Mouse (Mus musculus): ENCODE measurements around the gene Chd1l. TPM values are rescaled to one million over a fixed set of nuclear protein-coding genes. Genes with fewer than 3 reads are reported as not detected.

The Chd1l gene
- total RNA-seq, 1 experiment from 2014 or later, result 65.0 TPM

- ATAC-seq (replicated peaks in 1 of 2; ENCODE audit: insufficient read depth in 1 of 2, low FRiP score in 2 of 2, low TSS enrichment in 1 of 2, low read depth in 1 of 2, poor library complexity in 2 of 2, severe bottlenecking in 2 of 2), result peak; percentile 94 to 97
These were observed 18.5 kb upstream of the Chd1l start, which contains the start of gene Fmo5 for GRCm38 (mm10) chr3:97628391-97629001. Fmo5 (plus strand) TSS chr3:97628804.

GRCm38 (mm10) chr3:97627893-97628292 is 17.9 kb upstream of the Chd1l start:
- peak in 1 of 2 experiments; percentile 23; a peak in 1 of 4 replicates for ATAC-seq (replicated peaks in 1 of 2; ENCODE audit: insufficient read depth in 1 of 2, low FRiP score in 2 of 2, low TSS enrichment in 1 of 2, low read depth in 1 of 2, poor library complexity in 2 of 2, severe bottlenecking in 2 of 2)

GRCm38 (mm10) chr3:97624611-97625010 is 14.6 kb upstream of the Chd1l start:
- ATAC-seq (replicated peaks in 1 of 2; ENCODE audit: insufficient read depth in 1 of 2, low FRiP score in 2 of 2, low TSS enrichment in 1 of 2, low read depth in 1 of 2, poor library complexity in 2 of 2, severe bottlenecking in 2 of 2), result no peak

GRCm38 (mm10) chr3:97620657-97621056 is 10.7 kb upstream of the Chd1l start:
- ATAC-seq (replicated peaks in 1 of 2; ENCODE audit: insufficient read depth in 1 of 2, low FRiP score in 2 of 2, low TSS enrichment in 1 of 2, low read depth in 1 of 2, poor library complexity in 2 of 2, severe bottlenecking in 2 of 2), result no peak

- ATAC-seq (replicated peaks in 1 of 2; ENCODE audit: insufficient read depth in 1 of 2, low FRiP score in 2 of 2, low TSS enrichment in 1 of 2, low read depth in 1 of 2, poor library complexity in 2 of 2, severe bottlenecking in 2 of 2), result no peak
These were observed 7.9 kb upstream of the Chd1l start for GRCm38 (mm10) chr3:97617899-97618298.

- no peak for ATAC-seq (replicated peaks in 1 of 2; ENCODE audit: insufficient read depth in 1 of 2, low FRiP score in 2 of 2, low TSS enrichment in 1 of 2, low read depth in 1 of 2, poor library complexity in 2 of 2, severe bottlenecking in 2 of 2)
These were observed 7.3 kb upstream of the Chd1l start for GRCm38 (mm10) chr3:97617091-97617825.

GRCm38 (mm10) chr3:97615933-97616332 is 5.9 kb upstream of the Chd1l start:
- ATAC-seq (replicated peaks in 1 of 2; ENCODE audit: insufficient read depth in 1 of 2, low FRiP score in 2 of 2, low TSS enrichment in 1 of 2, low read depth in 1 of 2, poor library complexity in 2 of 2, severe bottlenecking in 2 of 2), result no peak

- ATAC-seq (replicated peaks in 1 of 2; ENCODE audit: insufficient read depth in 1 of 2, low FRiP score in 2 of 2, low TSS enrichment in 1 of 2, low read depth in 1 of 2, poor library complexity in 2 of 2, severe bottlenecking in 2 of 2), result no peak
These were observed 5.2 kb upstream of the Chd1l start for GRCm38 (mm10) chr3:97615154-97615553.

GRCm38 (mm10) chr3:97611021-97611420 is 1.0 kb upstream of the Chd1l start:
- ATAC-seq (replicated peaks in 1 of 2; ENCODE audit: insufficient read depth in 1 of 2, low FRiP score in 2 of 2, low TSS enrichment in 1 of 2, low read depth in 1 of 2, poor library complexity in 2 of 2, severe bottlenecking in 2 of 2), result no peak

- ATAC-seq (replicated peaks in 1 of 2; ENCODE audit: insufficient read depth in 1 of 2, low FRiP score in 2 of 2, low TSS enrichment in 1 of 2, low read depth in 1 of 2, poor library complexity in 2 of 2, severe bottlenecking in 2 of 2), result peak; percentile 64 to 66
These were observed 680 bp downstream of the Chd1l start for GRCm38 (mm10) chr3:97609201-97609844.

- ATAC-seq (replicated peaks in 1 of 2; ENCODE audit: insufficient read depth in 1 of 2, low FRiP score in 2 of 2, low TSS enrichment in 1 of 2, low read depth in 1 of 2, poor library complexity in 2 of 2, severe bottlenecking in 2 of 2), result no peak
These were observed 9.8 kb downstream of the Chd1l start for GRCm38 (mm10) chr3:97600050-97600832.

GRCm38 (mm10) chr3:97596796-97597195 is 13.2 kb downstream of the Chd1l start:
- no peak for ATAC-seq (replicated peaks in 1 of 2; ENCODE audit: insufficient read depth in 1 of 2, low FRiP score in 2 of 2, low TSS enrichment in 1 of 2, low read depth in 1 of 2, poor library complexity in 2 of 2, severe bottlenecking in 2 of 2)

- ATAC-seq (replicated peaks in 1 of 2; ENCODE audit: insufficient read depth in 1 of 2, low FRiP score in 2 of 2, low TSS enrichment in 1 of 2, low read depth in 1 of 2, poor library complexity in 2 of 2, severe bottlenecking in 2 of 2), result no peak
These were observed 14.9 kb downstream of the Chd1l start for GRCm38 (mm10) chr3:97595066-97595465.

- peak in 1 of 2 experiments; percentile 32; a peak in 1 of 4 replicates for ATAC-seq (replicated peaks in 1 of 2; ENCODE audit: insufficient read depth in 1 of 2, low FRiP score in 2 of 2, low TSS enrichment in 1 of 2, low read depth in 1 of 2, poor library complexity in 2 of 2, severe bottlenecking in 2 of 2)
These were observed 15.9 kb downstream of the Chd1l start for GRCm38 (mm10) chr3:97594140-97594539.

GRCm38 (mm10) chr3:97593089-97593488 is 16.9 kb downstream of the Chd1l start:
- no peak for ATAC-seq (replicated peaks in 1 of 2; ENCODE audit: insufficient read depth in 1 of 2, low FRiP score in 2 of 2, low TSS enrichment in 1 of 2, low read depth in 1 of 2, poor library complexity in 2 of 2, severe bottlenecking in 2 of 2)

- no peak for ATAC-seq (replicated peaks in 1 of 2; ENCODE audit: insufficient read depth in 1 of 2, low FRiP score in 2 of 2, low TSS enrichment in 1 of 2, low read depth in 1 of 2, poor library complexity in 2 of 2, severe bottlenecking in 2 of 2)
These were observed 19.3 kb downstream of the Chd1l start for GRCm38 (mm10) chr3:97590699-97591098.

- no peak for ATAC-seq (replicated peaks in 1 of 2; ENCODE audit: insufficient read depth in 1 of 2, low FRiP score in 2 of 2, low TSS enrichment in 1 of 2, low read depth in 1 of 2, poor library complexity in 2 of 2, severe bottlenecking in 2 of 2)
These were observed 22.3 kb downstream of the Chd1l start for GRCm38 (mm10) chr3:97587656-97588055.

Data from hematopoietic stem cell, adult 5-6 weeks (primary cell).